Mouse (Mus musculus): ENCODE results near the gene Sohlh1.

GRCm38 (mm10) chr2:25882276-25882675 lies 35.2 kb upstream of the Sohlh1 start:
- TF ChIP-seq CTCF (IDR thresholded peaks at IDR 0.05; ENCODE audit: borderline replicate concordance, extremely low read depth, insufficient read depth, insufficient read length) = no peak
- TF ChIP-seq POLR2A (IDR thresholded peaks at IDR 0.05; ENCODE audit: borderline replicate concordance, extremely low read depth, insufficient read depth, insufficient read length, poor library complexity, severe bottlenecking) = no peak

All from brain, embryonic 14.5 days (tissue).